ENCODE assay signal across 17 mouse cellular contexts in genomic region chr14:66509706-66510105, GRCm38 (mm10).
"Had no signal": no experiment of that assay in that cellular context is flagged by ENCODE, and none has a peak within 500 bp of the region (broad histone marks: within the 10 kb centered on the region; RNA-seq: fewer than 3 reads in every experiment).

No protein-coding gene starts in this region.

- H3K27ac ChIP-seq: neural tube, embryonic 12.5 days; neural tube, embryonic 13.5 days; neural tube, embryonic 15.5 days; stomach, embryonic 15.5 days; stomach, postnatal 0 days had no signal

- DNase-seq: retina, postnatal 1 day; right cerebral cortex, adult 18-20 months; right cerebral cortex, postnatal 14 days; right cerebral cortex, postnatal 25 days; right cerebral cortex, postnatal 4 days; spleen, adult 18-20 months; thymus, adult 18-20 months; thymus, adult 2 months; thymus, postnatal 14 days; thymus, postnatal 25 days; thymus, postnatal 36 days; thymus, postnatal 4 days had no signal

- H3K4me1 ChIP-seq: neural tube, embryonic 12.5 days; neural tube, embryonic 13.5 days; neural tube, embryonic 15.5 days; stomach, embryonic 15.5 days had no signal

- H3K27me3 ChIP-seq: neural tube, embryonic 12.5 days; neural tube, embryonic 13.5 days; neural tube, embryonic 15.5 days; stomach, embryonic 15.5 days had no signal

- H3K36me3 ChIP-seq: neural tube, embryonic 12.5 days; neural tube, embryonic 13.5 days; neural tube, embryonic 15.5 days; stomach, embryonic 15.5 days had no signal

- H3K9me3 ChIP-seq: neural tube, embryonic 12.5 days; neural tube, embryonic 13.5 days; neural tube, embryonic 15.5 days; stomach, embryonic 15.5 days had no signal

- H3K9ac ChIP-seq: neural tube, embryonic 12.5 days; neural tube, embryonic 13.5 days; neural tube, embryonic 15.5 days; stomach, embryonic 15.5 days had no signal

- H3K4me2 ChIP-seq: neural tube, embryonic 12.5 days; neural tube, embryonic 13.5 days; neural tube, embryonic 15.5 days; stomach, embryonic 15.5 days had no signal

- H3K4me3 ChIP-seq: neural tube, embryonic 12.5 days; neural tube, embryonic 13.5 days; neural tube, embryonic 15.5 days; stomach, embryonic 15.5 days had no signal
